Mouse (Mus musculus) spleen, postnatal 36 days (tissue): ENCODE data around the gene Anks1b.
"Not testable (repeated sequence)": the region's sequence is repeated elsewhere in the genome, so short reads cannot be mapped to it uniquely, and the experiment has no call there.

ENCODE experiments used
- DNase-seq, 2 experiments: peaks; one replicate each; pipeline ENCODE4 v3.0.0; 2022; ENCODE audit warnings: low spot score in 2 of 2, mixed read lengths in 1 of 2

Anks1b gene

DNA sequence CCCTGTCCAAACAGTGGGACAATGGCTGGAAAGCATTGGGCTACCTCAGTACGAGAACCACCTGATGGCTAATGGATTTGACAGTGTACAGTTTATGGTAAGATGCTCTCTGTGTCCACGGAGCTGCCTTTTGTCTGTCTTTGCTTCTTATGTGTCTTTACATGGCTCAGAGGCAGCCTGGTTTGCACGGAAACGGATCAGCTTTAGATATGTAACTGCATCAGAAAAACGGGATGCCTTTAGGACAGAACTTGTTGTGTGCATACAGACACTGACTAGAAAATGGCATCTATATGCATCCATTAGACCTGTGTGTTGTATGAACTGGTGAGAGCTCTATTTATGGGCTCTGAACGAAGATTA is 703.8 kb downstream of the Anks1b start:
- DNase-seq = no peak

DNA sequence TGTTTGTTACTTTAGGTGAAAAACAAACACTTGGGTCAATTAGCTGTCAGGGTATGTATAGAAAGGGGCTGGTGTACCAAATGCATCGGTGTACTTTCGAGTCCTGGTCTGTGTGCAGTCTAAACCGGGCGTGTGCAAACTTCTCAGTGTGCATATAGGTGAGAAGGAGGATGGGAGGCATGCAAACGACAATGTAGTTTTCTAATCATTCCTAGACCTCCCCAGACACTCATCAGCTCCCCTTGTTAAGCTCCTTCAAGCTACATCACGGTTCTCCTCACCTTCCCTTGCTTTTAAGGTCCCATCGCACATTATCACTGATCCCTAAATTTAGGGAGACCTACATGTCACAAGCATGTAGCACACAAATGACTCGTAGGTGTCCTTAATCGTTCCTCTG is 704.5 kb downstream of the Anks1b start:
- DNase-seq = no peak

DNA sequence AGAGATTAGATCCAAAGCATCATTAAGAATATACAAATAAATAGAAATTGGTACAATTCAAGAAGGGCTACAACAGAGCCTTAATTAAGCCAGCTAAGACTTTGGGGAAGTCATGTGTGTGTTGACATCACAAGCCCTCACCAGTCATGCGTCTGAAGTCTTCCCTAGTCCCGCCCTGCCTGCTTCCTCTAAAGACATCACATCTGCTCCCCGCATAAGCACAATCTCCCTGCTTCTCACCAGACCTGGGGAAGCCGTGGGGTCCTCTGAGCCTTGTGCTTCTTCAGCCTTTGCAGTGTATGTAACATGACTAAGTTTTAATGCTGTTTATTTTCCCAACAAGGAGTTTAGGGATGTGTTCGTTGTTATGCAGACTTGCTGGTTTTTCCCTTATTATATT is 706.7 kb downstream of the Anks1b start:
- no peak for DNase-seq

DNA sequence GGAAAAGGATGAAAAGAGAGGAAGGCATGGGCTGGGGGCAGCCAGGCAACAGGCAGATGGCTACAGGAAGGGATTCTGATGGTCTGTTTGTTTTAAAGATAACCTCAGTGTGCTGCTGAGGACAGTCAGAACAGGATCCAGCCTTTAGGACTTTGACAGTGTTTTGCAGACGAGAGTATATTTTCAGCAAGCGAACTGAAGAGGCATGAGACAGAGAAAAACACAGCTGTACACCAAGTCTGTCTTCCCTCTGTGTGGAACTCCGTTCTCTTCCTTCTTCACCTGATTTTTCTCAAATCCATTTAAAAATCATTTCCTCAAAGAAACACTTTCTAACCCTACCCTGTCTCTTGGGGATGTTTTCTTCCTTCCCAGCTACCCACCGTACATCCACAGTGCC is 710.7 kb downstream of the Anks1b start:
- DNase-seq = no peak

DNA sequence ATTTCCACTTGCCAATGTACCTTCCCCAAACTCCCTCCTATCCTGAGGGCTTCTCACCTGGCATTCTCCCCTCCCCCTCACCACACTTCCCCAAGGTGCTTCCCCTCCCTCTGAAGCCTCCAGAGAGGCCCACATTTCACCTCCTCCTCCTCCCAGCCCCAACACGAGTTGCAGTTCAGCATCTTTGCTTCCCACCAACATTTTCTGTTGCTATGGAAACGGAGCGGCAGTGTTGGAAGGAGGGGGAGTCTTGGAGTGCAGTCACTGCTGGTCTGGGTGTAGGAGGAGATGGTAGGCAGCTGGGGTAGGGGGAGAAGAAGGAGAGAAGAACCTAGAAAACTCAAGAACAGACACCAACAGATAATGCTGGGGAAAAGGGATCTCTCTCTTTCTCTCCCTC is 722.8 kb downstream of the Anks1b start:
- no peak for DNase-seq

DNA sequence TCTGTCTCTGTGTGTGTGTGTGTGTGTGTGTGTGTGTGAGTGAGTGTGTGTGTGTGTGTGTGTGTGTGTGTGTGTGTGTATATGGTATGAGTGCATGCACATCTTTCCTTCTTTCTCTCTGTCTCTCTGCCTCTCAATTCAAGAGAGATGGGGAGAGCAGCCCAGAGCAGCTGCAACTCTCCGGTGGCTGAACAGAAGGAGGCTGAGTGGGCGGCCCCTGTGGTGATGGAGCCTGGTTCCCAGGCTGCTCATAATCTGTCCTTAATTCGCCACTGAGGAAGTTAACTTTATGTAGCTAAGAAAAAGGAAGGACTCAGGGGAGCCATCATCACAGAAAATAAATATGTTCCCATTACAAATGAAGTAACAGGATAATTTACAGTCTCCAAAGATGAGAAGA is 723.3 kb downstream of the Anks1b start:
- no peak for DNase-seq

DNA sequence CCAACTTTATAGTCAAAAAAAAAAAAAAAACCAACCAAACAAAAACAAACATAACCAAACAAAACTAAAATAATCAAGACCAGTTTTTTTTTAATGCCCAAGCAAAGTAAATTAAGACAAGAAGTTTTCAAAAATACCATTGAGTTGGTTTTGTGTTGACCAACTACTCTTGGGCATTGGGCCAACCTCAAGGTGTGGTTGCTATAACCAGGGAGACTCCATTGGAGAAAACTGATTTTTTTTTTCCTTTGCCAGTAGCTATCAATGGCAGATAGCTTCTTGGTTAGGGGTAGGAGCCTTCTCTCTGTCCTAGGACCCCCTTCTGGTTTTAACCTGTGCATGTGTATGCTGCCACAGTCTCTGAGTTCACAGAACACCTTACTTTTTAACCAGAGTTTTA is 725.8 kb downstream of the Anks1b start:
- no peak for DNase-seq

DNA sequence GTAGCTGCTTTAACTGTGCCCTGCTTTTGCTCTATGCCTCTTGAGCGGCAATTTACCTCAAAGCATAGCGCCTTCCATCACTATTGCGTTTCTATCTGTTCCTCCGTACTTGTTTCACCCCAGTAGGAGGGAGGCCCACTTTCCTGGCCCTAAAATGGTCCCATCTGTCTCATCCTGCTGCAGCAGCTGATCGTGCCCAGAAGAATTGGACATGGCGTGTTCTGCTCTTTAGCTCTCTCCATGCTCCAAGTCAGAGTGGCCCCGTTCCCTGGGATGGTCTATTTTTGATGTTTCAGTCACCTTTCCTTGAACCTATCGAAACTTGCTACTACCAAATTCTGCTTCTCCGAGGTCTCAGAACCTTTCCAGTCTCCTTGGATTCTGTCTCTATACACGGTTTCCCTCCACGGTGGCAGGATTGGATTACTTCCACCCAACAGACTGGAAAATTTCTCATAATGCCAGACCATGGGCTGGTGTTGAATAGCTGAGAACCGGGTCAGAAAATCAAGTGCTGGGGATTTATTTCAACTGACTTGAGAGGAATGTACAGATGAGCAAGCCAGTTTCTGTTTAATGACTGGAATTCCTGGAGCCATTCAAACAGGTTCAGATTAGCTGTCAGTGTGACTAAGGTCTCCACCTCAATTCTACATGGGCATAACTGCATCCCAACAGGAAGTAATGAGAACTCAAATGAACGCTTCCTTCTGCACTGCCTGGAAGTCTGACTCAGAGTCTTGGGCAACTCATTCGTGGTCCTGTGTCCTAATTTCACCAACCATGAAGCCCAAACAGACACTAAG is 726.6 kb downstream of the Anks1b start:
- no peak for DNase-seq

DNA sequence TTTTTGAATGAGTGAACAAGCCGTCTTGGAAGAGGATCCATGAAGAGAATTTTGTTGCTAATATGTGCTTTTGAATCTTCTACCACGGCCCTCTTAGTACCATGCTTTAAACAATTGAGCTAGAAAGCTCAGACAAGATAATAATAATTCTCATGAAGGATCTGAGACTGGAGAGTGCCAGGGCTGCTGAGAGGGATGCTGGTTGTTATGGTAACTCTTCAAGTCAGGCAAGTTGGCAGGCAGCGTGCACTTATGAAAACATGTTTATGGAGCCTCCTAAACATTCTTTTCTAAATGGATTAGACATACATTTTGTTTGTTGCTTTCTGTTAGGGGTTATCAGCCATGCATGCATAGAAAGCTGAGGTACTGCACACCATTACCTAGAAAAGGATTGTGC is 734.3 kb downstream of the Anks1b start:
- no peak for DNase-seq

DNA sequence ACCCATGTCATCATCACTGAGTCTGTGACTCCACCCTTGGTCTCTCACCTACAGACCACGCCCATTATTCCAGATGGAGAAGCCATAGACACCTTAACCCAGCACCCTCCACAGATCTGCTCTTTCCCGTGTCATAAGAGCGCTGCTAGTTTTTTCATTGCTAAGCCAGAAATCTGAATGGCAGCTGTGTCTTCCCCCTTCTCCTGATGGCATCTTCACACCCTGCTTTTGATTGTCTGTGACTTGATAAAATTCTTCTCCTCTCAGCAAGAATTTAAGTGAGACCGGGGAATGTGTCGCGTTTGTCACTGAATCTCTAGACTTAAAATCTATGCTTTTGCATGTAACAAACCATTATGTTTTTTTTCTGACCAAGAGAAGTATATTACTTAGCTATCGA is 736.1 kb downstream of the Anks1b start:
- no peak for DNase-seq

DNA sequence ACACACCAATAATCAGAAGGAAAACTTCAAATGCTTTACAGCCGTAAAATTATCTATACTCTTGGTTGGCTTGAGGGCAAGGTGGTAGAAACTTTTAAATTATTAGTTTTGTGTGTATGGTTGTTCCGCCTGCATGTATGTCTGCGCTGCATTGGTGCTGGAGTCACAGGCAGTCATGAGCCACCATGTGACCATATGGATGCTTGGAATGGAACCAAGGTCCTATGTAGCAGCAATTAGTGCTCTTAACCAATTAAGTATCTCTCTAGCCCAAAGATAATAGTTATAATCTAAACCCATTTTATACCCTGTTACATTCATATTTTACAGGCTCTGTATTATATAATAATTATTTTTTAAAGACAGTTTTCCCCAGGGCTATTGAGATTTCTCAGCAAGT is 739.7 kb downstream of the Anks1b start:
- DNase-seq = no peak

DNA sequence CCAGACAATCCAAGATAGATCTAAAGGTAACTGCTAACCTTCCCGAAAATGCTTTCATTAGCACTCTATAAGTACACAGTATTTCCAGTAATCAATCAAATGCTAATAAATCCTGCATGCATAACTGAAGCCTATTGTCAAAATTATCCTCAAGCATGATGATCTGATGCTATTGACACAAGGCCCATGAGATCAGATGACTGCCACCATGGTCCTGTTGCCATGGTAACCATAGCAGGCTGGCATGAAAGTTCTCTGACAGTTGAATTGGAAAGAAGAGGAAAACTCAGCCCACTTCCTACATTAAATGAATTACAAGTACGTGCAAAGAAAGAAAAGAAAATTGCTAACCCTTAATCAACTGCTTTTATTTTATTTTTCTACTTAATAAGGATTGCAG is 741.9 kb downstream of the Anks1b start:
- no peak for DNase-seq

DNA sequence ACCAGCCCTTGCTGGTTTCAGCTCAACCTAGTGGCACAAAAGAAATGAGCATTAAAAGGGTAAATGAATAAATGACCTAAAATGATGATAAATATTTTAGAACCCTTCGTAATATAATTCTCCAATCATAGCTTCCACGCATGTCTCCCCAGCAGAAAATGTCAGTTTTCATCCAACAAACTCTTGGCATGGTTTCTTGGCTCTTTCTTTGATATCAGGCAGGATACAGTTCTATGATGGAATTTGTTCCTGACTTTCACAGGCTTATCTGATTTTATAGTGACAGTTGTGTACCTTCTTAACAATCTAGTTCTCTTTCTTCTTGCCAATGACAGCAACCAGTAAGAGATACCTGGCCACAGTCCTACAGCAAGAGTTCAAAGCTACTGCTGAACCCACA is 743.3 kb downstream of the Anks1b start:
- no peak for DNase-seq

DNA sequence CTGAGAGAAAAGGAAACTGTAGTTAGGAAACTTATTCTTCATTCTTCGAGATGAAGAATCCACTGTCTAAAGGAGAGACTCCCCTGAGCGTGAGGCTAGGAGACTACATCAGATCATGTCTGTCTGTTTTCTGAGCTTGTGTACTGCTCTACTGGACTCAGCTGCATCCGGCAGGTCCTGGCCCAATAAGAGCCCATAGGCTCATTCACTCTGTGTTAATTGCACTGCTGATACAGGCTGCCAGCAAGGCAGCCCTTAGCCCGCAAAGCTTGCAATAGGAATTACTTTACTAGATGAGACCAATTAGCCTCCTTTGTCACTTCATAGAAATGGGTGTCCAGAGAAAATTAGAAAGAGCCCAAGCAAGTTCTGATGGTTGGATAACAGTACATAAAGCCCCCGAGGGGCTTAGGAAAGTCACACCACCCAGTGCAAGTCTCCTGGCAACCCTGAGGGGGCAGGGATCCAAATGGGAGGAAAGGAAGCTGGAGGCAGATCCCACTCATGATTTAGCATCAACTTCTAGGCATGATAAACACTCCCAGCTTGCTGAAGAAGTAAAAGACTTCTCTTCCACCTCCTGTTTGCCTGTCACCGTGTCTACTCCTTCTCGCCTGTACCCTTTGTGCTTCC is 744.5 kb downstream of the Anks1b start:
- no peak for DNase-seq

DNA sequence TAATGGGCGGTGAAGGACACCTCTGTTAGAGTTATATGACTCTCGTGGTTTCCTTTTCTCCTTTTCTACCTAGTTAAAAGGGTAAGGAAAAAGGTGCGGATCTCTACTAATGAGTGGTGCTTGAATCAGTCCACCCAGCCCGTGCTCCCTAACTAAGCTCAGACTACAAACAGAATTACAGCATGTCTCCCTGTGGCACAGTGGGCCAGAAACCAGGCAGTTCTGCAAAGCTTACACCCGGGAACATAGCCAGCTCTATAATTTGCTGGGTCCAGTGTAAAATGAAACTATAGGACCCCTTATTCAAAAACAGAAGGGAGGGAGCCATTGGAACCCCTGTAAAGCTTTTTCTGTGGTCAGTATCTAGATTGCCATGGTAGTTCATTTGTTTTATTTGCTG is 754.2 kb downstream of the Anks1b start:
- no peak for DNase-seq

DNA sequence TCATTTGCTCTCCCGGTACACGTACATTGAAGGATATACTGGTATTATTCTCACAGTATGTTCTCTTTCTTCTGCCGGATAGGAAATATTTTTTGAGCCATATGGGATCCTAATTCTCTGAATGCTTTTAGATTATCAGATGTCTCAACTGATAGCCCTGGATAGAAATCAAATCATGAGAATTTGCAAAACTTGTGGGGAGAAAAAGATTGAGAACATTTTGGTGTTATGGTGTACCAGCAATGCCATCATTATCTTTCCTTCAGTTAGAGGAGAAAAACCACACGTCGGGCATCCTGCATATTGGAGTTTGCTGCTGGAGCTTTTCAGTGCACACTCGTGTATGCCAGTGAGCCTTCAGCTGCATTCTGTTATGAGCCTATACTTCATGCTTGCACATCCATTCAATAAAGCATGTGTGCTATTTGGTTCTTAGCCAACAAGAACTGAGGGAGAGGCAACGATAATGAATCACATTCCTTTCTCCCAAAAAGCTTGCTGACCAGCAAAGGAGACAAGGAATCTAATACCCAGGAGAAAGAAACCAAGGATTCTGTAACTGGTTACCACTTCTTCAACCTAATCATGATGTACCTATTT is 756.9 kb downstream of the Anks1b start:
- no peak for DNase-seq

DNA sequence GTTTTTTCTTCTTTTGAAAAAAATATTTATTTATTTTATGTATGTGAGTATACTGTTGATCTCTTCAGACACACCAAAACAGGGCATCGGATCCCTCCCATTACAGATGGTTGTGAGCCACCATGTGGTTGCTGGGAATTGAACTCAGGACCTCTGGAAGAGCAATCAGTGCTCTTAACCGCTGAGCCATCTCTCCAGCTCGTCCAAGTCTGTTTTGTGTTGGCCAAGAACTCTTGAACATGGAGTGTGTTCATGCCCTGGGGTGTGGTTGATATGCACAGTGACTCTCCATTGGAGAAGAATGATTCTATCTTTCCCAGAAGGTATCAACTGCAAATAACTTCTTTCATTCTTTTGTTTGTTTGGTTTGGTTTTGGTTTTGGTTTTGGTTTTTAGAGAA is 757.5 kb downstream of the Anks1b start:
- not testable (repeated sequence) for DNase-seq

DNA sequence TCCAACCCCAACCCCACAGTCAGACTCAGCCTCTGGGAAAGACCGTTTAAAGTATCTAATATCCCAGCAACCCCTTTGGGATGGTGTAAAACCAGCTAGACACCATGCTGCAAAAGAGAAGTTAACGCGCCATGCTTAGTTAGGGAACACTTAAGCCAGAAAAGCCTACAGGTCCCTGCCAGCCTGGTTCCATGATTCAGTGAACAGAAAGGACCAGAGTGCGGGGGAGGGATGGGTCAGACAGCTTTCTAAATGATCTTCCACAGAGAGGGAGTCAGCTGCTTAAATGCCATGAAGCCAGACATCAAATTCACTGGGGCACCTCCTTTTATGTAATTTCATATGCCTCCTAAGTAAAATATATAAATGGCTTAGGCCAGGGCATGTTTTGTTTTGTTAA is 764.0 kb downstream of the Anks1b start:
- no peak for DNase-seq

DNA sequence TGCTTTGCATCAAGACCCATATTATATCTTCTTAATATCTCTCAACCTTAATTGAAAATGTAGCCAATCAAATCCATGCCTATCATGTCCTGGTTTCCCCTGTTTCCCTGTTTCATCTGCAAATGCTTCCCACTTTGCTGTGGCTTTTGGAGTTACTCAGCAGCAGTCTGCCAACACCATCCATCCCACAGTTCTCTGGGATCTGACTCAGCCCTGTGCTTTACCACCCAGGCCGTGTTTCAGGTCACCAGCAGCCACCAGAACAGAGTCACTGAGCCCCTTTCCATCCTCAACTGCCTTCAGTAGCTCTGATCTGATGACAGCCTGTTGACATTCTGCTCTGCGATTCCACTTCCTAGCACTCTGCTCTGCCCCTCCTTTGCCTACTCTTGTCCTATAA is 776.4 kb downstream of the Anks1b start:
- DNase-seq = no peak

DNA sequence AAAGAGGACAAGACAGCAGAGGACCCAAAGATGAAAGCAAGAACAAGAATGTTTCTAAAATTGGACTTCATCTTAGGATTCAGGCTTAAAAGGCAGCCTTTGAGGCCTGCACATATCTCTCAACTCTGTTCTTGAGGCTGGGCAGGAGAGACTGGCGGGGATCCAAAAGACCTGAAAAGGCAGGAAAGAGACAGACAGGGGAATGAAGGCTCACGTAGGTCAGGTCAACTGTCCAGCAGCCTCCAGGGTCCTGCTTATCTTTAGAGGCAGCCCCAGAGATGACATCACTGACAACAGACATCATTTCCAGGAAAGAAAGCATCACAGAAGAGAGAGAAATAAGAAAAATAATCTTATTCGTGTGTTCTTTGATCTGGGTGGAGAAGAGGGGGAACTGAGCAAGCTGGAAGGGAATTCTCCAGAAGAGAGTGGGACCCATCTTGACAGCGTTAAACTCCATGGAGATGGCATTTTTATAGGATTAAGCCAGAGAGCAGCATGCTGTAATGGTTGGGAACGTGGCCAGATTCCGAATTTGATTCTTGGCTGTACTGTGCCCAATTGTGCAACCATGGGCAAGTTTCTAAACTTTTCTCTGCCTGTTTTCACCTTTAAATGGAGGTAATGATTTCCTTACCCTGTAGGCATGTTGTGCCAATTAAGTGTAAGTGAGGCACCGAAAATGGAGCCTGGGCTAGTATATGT is 784.3 kb downstream of the Anks1b start:
- DNase-seq = no peak

DNA sequence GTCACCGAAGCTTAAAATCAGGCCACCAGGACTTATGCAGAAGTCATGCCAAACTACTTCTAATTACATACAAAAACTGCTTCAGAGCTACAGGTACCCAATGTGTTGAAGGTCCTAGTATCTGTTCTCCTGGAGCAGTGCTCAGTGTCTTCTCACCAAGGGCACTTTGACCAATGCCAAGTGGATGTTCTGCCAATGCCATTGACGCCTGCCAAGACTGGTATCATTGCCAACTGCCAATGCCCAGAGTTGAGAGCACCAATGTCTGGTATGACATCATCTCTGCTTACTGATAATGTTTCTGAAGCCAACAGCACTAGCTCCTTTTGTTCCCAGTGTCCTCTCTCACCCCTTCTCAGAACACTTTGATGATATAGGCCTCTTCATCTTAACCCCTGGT is 793.4 kb downstream of the Anks1b start:
- DNase-seq = no peak

DNA sequence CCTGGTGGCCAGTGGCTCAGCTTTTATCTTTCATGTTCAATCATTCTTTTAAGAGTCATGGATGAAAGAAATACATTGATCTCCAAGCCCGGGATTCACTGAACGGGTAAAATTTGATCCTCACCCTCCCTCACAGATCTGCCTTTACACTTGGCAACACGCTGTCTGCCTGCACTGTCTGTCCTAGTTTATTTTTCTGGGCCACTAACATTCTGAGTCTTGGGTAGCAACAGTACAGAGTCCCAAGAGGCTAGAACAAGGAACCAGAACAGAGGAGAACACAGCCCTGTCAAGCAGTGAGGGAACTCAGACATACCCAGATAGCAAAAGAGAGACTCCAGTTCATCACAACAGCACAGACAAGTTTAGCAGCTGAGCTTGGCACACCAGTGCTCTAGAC is 797.0 kb downstream of the Anks1b start:
- no peak for DNase-seq

DNA sequence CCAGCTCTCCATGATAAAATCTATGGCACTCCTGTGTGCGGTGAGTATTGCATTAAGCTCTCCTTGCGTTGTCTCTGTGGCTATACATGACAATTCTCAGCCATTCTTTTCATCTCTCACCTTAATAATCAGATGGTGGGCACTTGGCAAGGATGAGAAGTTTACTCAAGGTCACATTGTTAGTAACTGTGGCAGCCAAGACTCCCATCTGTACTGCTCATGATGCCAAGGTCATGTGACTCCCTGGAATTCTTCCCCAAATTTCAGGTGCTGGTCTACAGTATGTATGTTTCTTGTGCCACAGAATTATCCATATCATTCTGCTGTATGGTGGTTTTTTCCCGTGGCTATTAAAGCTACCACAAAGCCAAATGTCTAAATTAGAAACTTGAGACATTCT is 798.8 kb downstream of the Anks1b start:
- DNase-seq = no peak
